Comparison of ENCODE assay signal across 10 mouse cellular contexts in the genomic region with DNA sequence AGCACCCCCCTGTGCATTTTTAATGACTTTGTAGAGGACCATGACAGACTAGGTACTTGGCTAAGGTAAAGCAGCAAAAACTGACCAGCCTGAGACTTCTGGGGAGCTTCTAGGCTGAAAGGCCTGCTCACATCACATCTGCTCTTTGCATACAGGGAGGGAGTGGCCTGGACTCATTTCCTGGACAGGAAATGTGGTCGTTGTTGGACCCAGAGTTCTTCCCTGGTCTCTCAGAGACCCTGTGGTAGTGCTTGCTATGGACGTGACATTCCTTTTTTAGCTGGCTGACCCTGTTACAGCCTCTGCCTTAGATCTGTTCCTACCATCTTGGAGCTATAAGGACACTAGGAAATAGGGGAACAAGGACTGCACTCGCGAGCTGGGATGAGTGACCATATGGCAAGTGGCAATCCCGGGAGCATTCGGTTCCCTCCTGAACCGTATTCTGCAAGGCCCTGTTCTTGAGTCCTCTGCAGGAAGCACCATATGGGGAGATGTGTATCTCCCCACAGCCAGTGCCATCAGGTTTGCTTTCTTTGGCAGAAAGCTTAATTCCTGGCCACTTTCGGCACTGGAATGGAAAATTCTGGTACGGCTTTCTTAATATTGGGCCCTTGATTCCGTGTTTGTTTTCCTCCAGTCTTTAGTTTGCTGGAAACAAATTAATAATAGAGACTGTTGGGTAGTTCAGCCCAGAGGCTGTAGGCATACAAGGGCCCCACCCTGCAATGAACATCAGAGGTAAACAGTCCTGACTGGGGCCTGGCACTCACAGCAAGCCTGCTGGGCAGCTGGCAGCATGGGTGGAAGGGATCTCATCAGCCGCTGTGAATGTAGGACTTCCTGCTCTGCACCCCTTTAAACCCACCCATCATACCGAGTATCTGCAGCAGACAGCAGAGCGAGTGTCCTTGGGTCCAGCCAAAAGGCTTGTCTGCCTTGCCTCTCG. TPM values are rescaled to one million over a fixed set of nuclear protein-coding genes. Genes with fewer than 3 reads are reported as not detected.
DNase-seq lines count a peak whose midpoint lies in the region; ATAC-seq and TF ChIP-seq lines count a peak whose summit lies in the region.
"Had no signal": no experiment of that assay in that cellular context is flagged by ENCODE, and none has a peak within 500 bp of the region (broad histone marks: within the 10 kb centered on the region; RNA-seq: fewer than 3 reads in every experiment).

No protein-coding gene starts in this region.

- H3K27ac ChIP-seq in hindbrain, embryonic 15.5 days (replicated peaks), result peak overlapping the region; percentile 42; the same call in 1 of the 2 replicates
- H3K27ac ChIP-seq in hindbrain, embryonic 11.5 days (ENCODE audit: low read depth, low read length), result no peak overlapping the region
- H3K27ac ChIP-seq in cerebellum, adult 2 months (ENCODE audit: insufficient read depth, low read length), result peak overlapping the region; percentile 98
- peak overlapping the region; percentile 32; the same call in 1 of the 2 replicates for H3K27ac ChIP-seq in hindbrain, embryonic 16.5 days (ENCODE audit: low read depth, low read length)
- H3K27ac ChIP-seq: kidney, embryonic 15.5 days had no signal

- H3K9me3 ChIP-seq in hindbrain, embryonic 15.5 days, result no peaks in the 10 kb centered on the region
- no peaks in the 10 kb centered on the region for H3K9me3 ChIP-seq in hindbrain, embryonic 11.5 days (ENCODE audit: control insufficient read depth, low read length)
- no peaks in the 10 kb centered on the region for H3K9me3 ChIP-seq in hindbrain, embryonic 16.5 days (ENCODE audit: control insufficient read depth, low read length)
- H3K9me3 ChIP-seq: kidney, embryonic 15.5 days had no signal

- no peaks in the 10 kb centered on the region for H3K27me3 ChIP-seq in hindbrain, embryonic 15.5 days
- H3K27me3 ChIP-seq in hindbrain, embryonic 11.5 days (ENCODE audit: control insufficient read depth, insufficient read depth, low read length), result no peaks in the 10 kb centered on the region
- H3K27me3 ChIP-seq in cerebellum, adult 2 months (ENCODE audit: control insufficient read depth, insufficient read depth, low read length), result no peaks in the 10 kb centered on the region
- no peaks in the 10 kb centered on the region for H3K27me3 ChIP-seq in hindbrain, embryonic 16.5 days (replicated peaks; ENCODE audit: control insufficient read depth, insufficient read depth, low read length)
- H3K27me3 ChIP-seq: kidney, embryonic 15.5 days had no signal

- TF ChIP-seq POLR2A in cerebellum, adult 2 months (IDR thresholded peaks at IDR 0.05; ENCODE audit: borderline replicate concordance, insufficient read depth, low read length), result no peak

- 80% methylated on average over 14 of the region's 14 CpGs for WGBS in hindbrain, embryonic 15.5 days
- WGBS in hindbrain, embryonic 11.5 days, result 76% methylated on average over 14 of the region's 14 CpGs
- WGBS in cerebellum, adult 2 months, result 12% methylated on average over 14 of the region's 14 CpGs
- 77% methylated on average over 14 of the region's 14 CpGs for WGBS in hindbrain, embryonic 16.5 days

- no peak for TF ChIP-seq CTCF in cerebellum, adult 2 months (IDR thresholded peaks at IDR 0.05; ENCODE audit: borderline replicate concordance, insufficient read depth, low read depth, low read length)

- H3K9ac ChIP-seq in hindbrain, embryonic 15.5 days, result no peak overlapping the region
- H3K9ac ChIP-seq in hindbrain, embryonic 11.5 days (ENCODE audit: low read depth, low read length), result no peak overlapping the region
- H3K9ac ChIP-seq in hindbrain, embryonic 16.5 days (ENCODE audit: low read depth, low read length), result no peak overlapping the region
- H3K9ac ChIP-seq: kidney, embryonic 15.5 days had no signal

- peaks cover 15% of the 10 kb centered on the region for H3K36me3 ChIP-seq in hindbrain, embryonic 15.5 days
- no peaks in the 10 kb centered on the region for H3K36me3 ChIP-seq in hindbrain, embryonic 11.5 days (ENCODE audit: control insufficient read depth, insufficient read depth, low read length)
- H3K36me3 ChIP-seq in hindbrain, embryonic 16.5 days (ENCODE audit: control insufficient read depth, insufficient read depth, low read length), result peaks cover 8% of the 10 kb centered on the region

- H3K4me2 ChIP-seq in hindbrain, embryonic 15.5 days, result no peak overlapping the region
- H3K4me2 ChIP-seq in hindbrain, embryonic 11.5 days (replicated peaks; ENCODE audit: low read depth, low read length), result no peak overlapping the region
- no peak overlapping the region for H3K4me2 ChIP-seq in hindbrain, embryonic 16.5 days (ENCODE audit: low read length)
- H3K4me2 ChIP-seq: kidney, embryonic 15.5 days; midbrain, embryonic 11.5 days had no signal

- DNase-seq in hindbrain, embryonic 11.5 days (ENCODE audit: low spot score), result no peak
- DNase-seq in brain, adult 2 months (ENCODE audit: low read depth, low spot score), result peak; percentile 92
- DNase-seq in cerebellum, adult 2 months, result peak; percentile 85 to 89
- no peak for DNase-seq in frontal cortex, postnatal 10 days (ENCODE audit: low spot score in 2 of 2)
- DNase-seq in spleen, adult 18-20 months, result no peak
- no peak for DNase-seq in spleen, adult 12 weeks (ENCODE audit: low spot score)

- ATAC-seq in hindbrain, embryonic 15.5 days (ENCODE audit: low FRiP score, low read depth), result peak; percentile 52; the same call in 1 of the 2 replicates
- ATAC-seq in hindbrain, embryonic 11.5 days (ENCODE audit: low FRiP score), result no peak
- peak; percentile 71 for ATAC-seq in hindbrain, embryonic 16.5 days

- no peak overlapping the region for H3K4me3 ChIP-seq in hindbrain, embryonic 15.5 days
- no peak overlapping the region for H3K4me3 ChIP-seq in hindbrain, embryonic 11.5 days (ENCODE audit: low read depth, low read length)
- H3K4me3 ChIP-seq in cerebellum, adult 2 months (replicated peaks; ENCODE audit: insufficient read depth, low read depth, low read length), result no peak overlapping the region
- H3K4me3 ChIP-seq in hindbrain, embryonic 16.5 days (ENCODE audit: low read length), result no peak overlapping the region
- H3K4me3 ChIP-seq: kidney, embryonic 15.5 days had no signal

- H3K4me1 ChIP-seq in hindbrain, embryonic 15.5 days (replicated peaks), result no peaks in the 10 kb centered on the region
- H3K4me1 ChIP-seq in hindbrain, embryonic 11.5 days (replicated peaks; ENCODE audit: control insufficient read depth, insufficient read depth, low read length), result no peaks in the 10 kb centered on the region
- peaks cover 48% of the 10 kb centered on the region for H3K4me1 ChIP-seq in cerebellum, adult 2 months (ENCODE audit: control insufficient read depth, insufficient read depth, low read length)
- H3K4me1 ChIP-seq in hindbrain, embryonic 16.5 days (ENCODE audit: control insufficient read depth, insufficient read depth, low read depth, low read length), result no peaks in the 10 kb centered on the region

RNA-seq across cellular contexts. Expression of a gene that starts 30.0 kb away (rescaled TPM):
- polyA plus RNA-seq in hindbrain, embryonic 15.5 days (2015; fragmentation: Nextera tagmentation; extraction: Ambion mirVana), result 21.4 and 22.5 TPM in 2 replicates
- 36.9 and 48.4 TPM in 2 replicates for polyA plus RNA-seq in hindbrain, embryonic 11.5 days (2014; fragmentation: Nextera tagmentation; extraction: Ambion mirVana)
- polyA plus RNA-seq in cerebellum, adult 2 months (2012; rRNA removed), result 90.7 and 93.6 TPM in 2 replicates
- 16.4 and 17.0 TPM in 2 replicates for polyA plus RNA-seq in hindbrain, embryonic 16.5 days (2015; fragmentation: Nextera tagmentation; extraction: Ambion mirVana)

Comparison
In these comparisons a context has a peak if more than half of its experiments do, and no peak if none do; other contexts are left out.
1. DNase-seq: peak in brain, adult 2 months (single experiment) and cerebellum, adult 2 months (2 of 2); none in hindbrain, embryonic 11.5 days (single experiment), frontal cortex, postnatal 10 days (0 of 2), spleen, adult 18-20 months (0 of 2) and spleen, adult 12 weeks (single experiment).